Mouse (Mus musculus): ENCODE measurements around the gene Sfxn5. TPM values are rescaled to one million over a fixed set of nuclear protein-coding genes. Genes with fewer than 3 reads are reported as not detected.

Gene Sfxn5
- total and polyA plus RNA-seq, 3 experiments, result 4.2 to 5.3 (median 4.9) TPM

- Histone ChIP-seq H3K4me3 (no peak overlapping the region), H3K4me1 (ENCODE audit: control insufficient read depth, insufficient read depth, low read length) (peaks cover 18% of the 10 kb centered on the region), H3K9ac (ENCODE audit: low read depth, low read length) (no peak overlapping the region), H3K36me3 (ENCODE audit: control insufficient read depth, insufficient read depth, low read length) (peaks cover 7% of the 10 kb centered on the region; the same call in 1 of the 2 replicates), H3K79me2 (replicated peaks; ENCODE audit: control insufficient read depth, insufficient read depth, low read length) (no peaks in the 10 kb centered on the region; the same call in 1 of the 2 replicates), H3K27me3 (ENCODE audit: control insufficient read depth, insufficient read depth, low read length) (no peaks in the 10 kb centered on the region), H3K27ac (no peak overlapping the region)
- DNase-seq, result no peak
- intact Hi-C loops (cut with DNase I), result no loop called here
- TF ChIP-seq CTCF (IDR thresholded peaks at IDR 0.05) (no peak), EP300 (IDR thresholded peaks at IDR 0.05; ENCODE audit: insufficient read depth, low read depth, low read length) (no peak), POLR2A (IDR thresholded peaks at IDR 0.05; ENCODE audit: insufficient read depth, low read depth, low read length) (no peak)
- WGBS, result 68% methylated on average over 6 of the region's 6 CpGs
These were observed 21.5 kb upstream of the Sfxn5 start for GRCm38 (mm10) chr6:85354709-85355108.

DNA sequence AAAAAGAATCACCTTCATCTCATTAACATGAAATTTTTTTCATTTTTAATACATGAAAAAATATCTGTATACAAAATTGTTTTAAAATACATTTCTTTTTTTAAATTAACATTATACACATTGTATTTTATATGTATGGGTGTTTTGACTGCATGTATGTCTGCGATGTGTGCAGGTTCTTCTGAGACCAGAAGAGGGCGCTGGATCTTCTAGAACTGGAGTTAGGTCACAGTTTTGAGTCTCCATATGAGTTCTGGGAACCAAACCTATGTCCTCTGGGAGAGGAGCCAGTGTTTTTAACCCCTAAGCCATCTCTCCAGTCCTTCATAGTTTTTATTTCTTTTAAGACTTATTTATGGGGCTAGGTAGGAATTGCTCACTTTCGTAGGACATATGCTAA lies 20.5 kb upstream of the Sfxn5 start:
- no peak for DNase-seq
- Histone ChIP-seq H3K4me1 (ENCODE audit: control insufficient read depth, insufficient read depth, low read length) (peaks cover 21% of the 10 kb centered on the region), H3K9ac (ENCODE audit: low read depth, low read length) (no peak overlapping the region), H3K27me3 (ENCODE audit: control insufficient read depth, insufficient read depth, low read length) (no peaks in the 10 kb centered on the region), H3K27ac (no peak overlapping the region), H3K4me3 (no peak overlapping the region), H3K79me2 (replicated peaks; ENCODE audit: control insufficient read depth, insufficient read depth, low read length) (no peaks in the 10 kb centered on the region; the same call in 1 of the 2 replicates), H3K36me3 (ENCODE audit: control insufficient read depth, insufficient read depth, low read length) (peaks cover 7% of the 10 kb centered on the region; the same call in 1 of the 2 replicates)
- WGBS, result 73% methylated on average over 3 of the region's 3 CpGs
- peak; percentile 59 for TF ChIP-seq CTCF (IDR thresholded peaks at IDR 0.05)
- TF ChIP-seq EP300 (IDR thresholded peaks at IDR 0.05; ENCODE audit: insufficient read depth, low read depth, low read length), result no peak
- TF ChIP-seq POLR2A (IDR thresholded peaks at IDR 0.05; ENCODE audit: insufficient read depth, low read depth, low read length), result no peak
- intact Hi-C loops (cut with DNase I), result no loop called here

DNA sequence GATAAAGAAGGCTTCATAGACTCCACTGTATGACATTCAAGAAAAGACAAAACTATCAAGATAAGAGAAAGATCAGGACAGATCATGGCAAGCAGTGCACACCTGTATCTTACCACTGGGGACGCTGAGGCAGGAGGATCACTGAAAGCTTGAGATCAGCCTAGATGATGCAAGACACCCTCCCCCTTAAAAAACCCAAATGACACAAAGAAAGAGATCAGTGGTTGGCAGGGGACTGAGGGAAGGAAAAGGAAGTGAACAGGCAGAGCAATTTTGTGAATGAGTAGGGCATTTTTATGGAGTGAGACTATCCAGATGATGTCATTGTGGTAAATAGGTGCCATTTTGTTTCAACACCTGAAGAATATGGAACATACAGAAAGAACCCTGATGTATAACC lies 16.9 kb upstream of the Sfxn5 start:
- WGBS, result 82% methylated on average over 1 of the region's 1 CpGs

DNA sequence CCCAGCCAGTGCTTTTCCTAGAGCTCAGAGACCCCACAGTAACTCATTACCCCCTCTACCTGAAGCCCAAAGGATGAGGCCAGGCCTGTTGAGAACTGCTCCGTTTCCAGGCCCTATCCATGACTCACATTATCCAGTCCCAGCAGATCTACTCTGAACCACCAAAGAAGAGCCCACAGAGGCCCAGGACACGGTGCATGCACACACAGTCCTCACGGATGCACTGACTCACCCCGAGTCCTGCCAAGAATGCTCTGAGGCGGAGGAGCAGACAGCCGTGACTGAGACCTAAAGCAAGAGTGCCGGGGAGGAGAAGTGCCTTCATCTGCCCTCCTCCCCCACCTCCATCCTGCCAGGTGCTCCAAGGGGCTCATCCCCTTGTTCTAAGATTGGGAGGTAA lies 16.0 kb upstream of the Sfxn5 start:
- Histone ChIP-seq H3K4me1 (ENCODE audit: control insufficient read depth, insufficient read depth, low read length) (peaks cover 12% of the 10 kb centered on the region), H3K36me3 (ENCODE audit: control insufficient read depth, insufficient read depth, low read length) (no peaks in the 10 kb centered on the region), H3K9ac (ENCODE audit: low read depth, low read length) (no peak overlapping the region), H3K27ac (no peak overlapping the region), H3K27me3 (ENCODE audit: control insufficient read depth, insufficient read depth, low read length) (no peaks in the 10 kb centered on the region), H3K4me3 (no peak overlapping the region), H3K79me2 (replicated peaks; ENCODE audit: control insufficient read depth, insufficient read depth, low read length) (no peaks in the 10 kb centered on the region; the same call in 1 of the 2 replicates)
- 19% methylated on average over 7 of the region's 7 CpGs for WGBS
- intact Hi-C loops (cut with DNase I), result no loop called here
- no peak for TF ChIP-seq POLR2A (IDR thresholded peaks at IDR 0.05; ENCODE audit: insufficient read depth, low read depth, low read length)
- no peak for TF ChIP-seq EP300 (IDR thresholded peaks at IDR 0.05; ENCODE audit: insufficient read depth, low read depth, low read length)
- DNase-seq, result peak in 1 of 2 experiments; percentile 51

More for the DNA sequence above, 16.9 kb upstream of the Sfxn5 start:
- Histone ChIP-seq H3K9ac (ENCODE audit: low read depth, low read length) (no peak overlapping the region), H3K27ac (no peak overlapping the region), H3K36me3 (ENCODE audit: control insufficient read depth, insufficient read depth, low read length) (no peaks in the 10 kb centered on the region), H3K27me3 (ENCODE audit: control insufficient read depth, insufficient read depth, low read length) (no peaks in the 10 kb centered on the region), H3K79me2 (replicated peaks; ENCODE audit: control insufficient read depth, insufficient read depth, low read length) (no peaks in the 10 kb centered on the region; the same call in 1 of the 2 replicates), H3K4me3 (no peak overlapping the region), H3K4me1 (ENCODE audit: control insufficient read depth, insufficient read depth, low read length) (peaks cover 12% of the 10 kb centered on the region)
- intact Hi-C loops (cut with DNase I), result no loop called here
- TF ChIP-seq POLR2A (IDR thresholded peaks at IDR 0.05; ENCODE audit: insufficient read depth, low read depth, low read length) (no peak), EP300 (IDR thresholded peaks at IDR 0.05; ENCODE audit: insufficient read depth, low read depth, low read length) (no peak), CTCF (IDR thresholded peaks at IDR 0.05) (no peak)
- no peak for DNase-seq

DNA sequence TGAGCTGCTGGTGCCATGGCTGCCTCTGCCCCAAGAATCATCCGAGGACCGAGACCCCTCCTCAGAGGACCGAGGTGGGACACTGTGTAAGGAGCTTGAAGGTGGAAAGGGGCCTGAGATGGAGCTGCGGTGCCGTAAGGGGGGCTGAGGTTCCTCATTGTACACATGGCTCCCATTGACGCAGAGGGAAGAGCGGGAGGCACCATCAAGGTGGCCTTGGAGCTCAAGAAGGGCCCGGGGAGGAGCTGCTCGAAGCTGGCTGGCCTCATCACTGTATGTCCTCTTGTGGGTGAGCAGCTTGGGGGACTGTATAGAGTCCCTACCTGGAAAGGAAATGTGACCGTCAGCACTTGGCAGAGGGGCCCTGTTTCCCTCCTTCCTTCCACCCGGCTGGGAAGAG lies 14.9 kb upstream of the Sfxn5 start:
- Histone ChIP-seq H3K4me1 (ENCODE audit: control insufficient read depth, insufficient read depth, low read length) (peaks cover 14% of the 10 kb centered on the region), H3K4me3 (no peak overlapping the region), H3K9ac (ENCODE audit: low read depth, low read length) (no peak overlapping the region), H3K27me3 (ENCODE audit: control insufficient read depth, insufficient read depth, low read length) (no peaks in the 10 kb centered on the region), H3K27ac (no peak overlapping the region), H3K79me2 (replicated peaks; ENCODE audit: control insufficient read depth, insufficient read depth, low read length) (no peaks in the 10 kb centered on the region; the same call in 1 of the 2 replicates), H3K36me3 (ENCODE audit: control insufficient read depth, insufficient read depth, low read length) (no peaks in the 10 kb centered on the region)
- intact Hi-C loops (cut with DNase I), result no loop called here
- no peak for DNase-seq
- WGBS, result 79% methylated on average over 11 of the region's 11 CpGs
- no peak for TF ChIP-seq POLR2A (IDR thresholded peaks at IDR 0.05; ENCODE audit: insufficient read depth, low read depth, low read length)
- no peak for TF ChIP-seq CTCF (IDR thresholded peaks at IDR 0.05)
- TF ChIP-seq EP300 (IDR thresholded peaks at IDR 0.05; ENCODE audit: insufficient read depth, low read depth, low read length), result no peak

DNA sequence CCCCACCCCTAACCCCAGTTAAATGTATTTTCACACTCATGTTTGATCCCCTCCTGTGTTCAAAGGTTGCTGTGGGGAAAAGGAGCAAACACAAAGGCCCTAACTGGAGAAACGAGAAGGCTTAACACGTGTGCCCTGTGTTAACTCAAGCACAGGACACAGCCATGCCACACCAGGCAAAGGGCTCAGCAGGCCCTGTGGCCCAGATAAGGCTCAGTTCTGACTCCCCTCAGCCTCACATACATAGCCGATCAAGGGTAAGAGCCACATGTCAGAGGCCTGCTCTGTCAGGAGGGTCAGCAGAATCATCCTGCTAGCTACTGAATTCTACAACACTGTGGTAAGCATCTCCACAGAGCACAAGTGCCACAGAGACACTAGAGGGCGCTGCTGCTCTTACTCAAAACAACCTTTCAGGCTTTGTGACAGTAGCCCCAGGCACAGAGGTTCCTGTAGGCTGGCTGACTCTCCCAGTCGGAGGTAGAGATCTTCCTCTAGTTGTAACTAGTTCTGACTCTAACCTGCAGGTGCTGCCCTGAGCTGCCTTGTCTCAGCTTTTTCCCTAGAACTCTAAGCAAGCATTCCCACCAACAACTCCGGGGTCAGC lies 12.9 kb upstream of the Sfxn5 start:
- Histone ChIP-seq H3K36me3 (ENCODE audit: control insufficient read depth, insufficient read depth, low read length) (no peaks in the 10 kb centered on the region), H3K27me3 (ENCODE audit: control insufficient read depth, insufficient read depth, low read length) (no peaks in the 10 kb centered on the region), H3K4me1 (ENCODE audit: control insufficient read depth, insufficient read depth, low read length) (peaks cover 17% of the 10 kb centered on the region), H3K79me2 (replicated peaks; ENCODE audit: control insufficient read depth, insufficient read depth, low read length) (no peaks in the 10 kb centered on the region; the same call in none of the 2 replicates), H3K27ac (peak overlapping the region; percentile 31; the same call in 1 of the 2 replicates), H3K4me3 (no peak overlapping the region), H3K9ac (ENCODE audit: low read depth, low read length) (no peak overlapping the region)
- 37% methylated on average over 6 of the region's 6 CpGs for WGBS
- intact Hi-C loops (cut with DNase I), result loop anchor here (1.0 kb wide), 2 partner anchors 34 to 45 kb away; no protein-coding TSS in a partner anchor
- DNase-seq, result peak; percentile 81 to 82
- TF ChIP-seq EP300 (IDR thresholded peaks at IDR 0.05; ENCODE audit: insufficient read depth, low read depth, low read length) (peak; percentile 98), CTCF (IDR thresholded peaks at IDR 0.05) (no peak)

All from heart, adult 2 months (tissue).